Mouse (Mus musculus) inflammation-experienced regulatory T-cells, adult 6 months (primary cell): ENCODE measurements at regions not wholly inside any gene's neighbourhood (a gene's known extent, or its start where the extent isn't known, plus 50 kb on each side); places are given as distances from the start of the nearest gene placed in this dataset.
"Not testable (repeated sequence)": the region's sequence is repeated elsewhere in the genome, so short reads cannot be mapped to it uniquely, and the experiment has no call there.

ENCODE experiments used
- ATAC-seq: one replicate; pipeline ENCODE4 v1.8.0; 2017

DNA sequence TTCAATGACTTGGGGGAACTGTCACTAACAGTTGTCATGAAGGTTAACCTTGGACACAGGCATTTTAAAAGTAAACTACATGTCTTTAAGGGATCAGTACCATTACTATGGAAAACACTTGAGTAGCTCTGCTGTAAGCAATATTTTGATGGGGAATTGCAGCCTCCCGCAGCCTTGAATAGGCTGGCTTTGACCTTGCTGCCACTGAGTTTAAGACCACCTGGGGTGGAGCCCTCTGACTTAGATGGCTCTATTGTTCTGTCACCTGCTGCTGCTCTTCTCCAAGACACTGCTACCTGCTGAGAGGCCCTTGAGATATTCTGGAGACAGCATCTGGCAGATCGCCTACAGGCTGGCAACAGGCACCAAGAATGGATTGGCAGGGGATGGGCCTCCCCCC, 62.1 kb upstream of the Tars start:
- not testable (repeated sequence) for ATAC-seq

DNA sequence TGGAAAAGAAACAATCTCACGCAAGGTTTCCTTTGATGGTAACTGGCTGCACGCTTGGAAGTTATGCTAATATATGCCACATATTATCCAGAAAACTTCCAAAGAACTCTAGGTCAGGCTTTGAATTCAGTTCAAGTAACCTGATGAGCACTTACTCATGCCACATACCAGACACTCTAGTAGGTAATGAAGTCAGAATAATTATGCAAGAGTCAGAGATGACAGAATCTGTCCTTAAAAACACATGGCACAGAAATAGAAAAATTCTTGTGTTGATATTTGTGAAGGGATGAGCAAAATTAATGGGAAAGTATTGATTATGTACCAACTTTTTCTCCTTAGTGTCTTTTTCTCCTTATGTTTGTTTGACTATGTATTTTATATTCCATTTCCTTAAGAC, 59.8 kb upstream of the Tars start:
- ATAC-seq: no peak

DNA sequence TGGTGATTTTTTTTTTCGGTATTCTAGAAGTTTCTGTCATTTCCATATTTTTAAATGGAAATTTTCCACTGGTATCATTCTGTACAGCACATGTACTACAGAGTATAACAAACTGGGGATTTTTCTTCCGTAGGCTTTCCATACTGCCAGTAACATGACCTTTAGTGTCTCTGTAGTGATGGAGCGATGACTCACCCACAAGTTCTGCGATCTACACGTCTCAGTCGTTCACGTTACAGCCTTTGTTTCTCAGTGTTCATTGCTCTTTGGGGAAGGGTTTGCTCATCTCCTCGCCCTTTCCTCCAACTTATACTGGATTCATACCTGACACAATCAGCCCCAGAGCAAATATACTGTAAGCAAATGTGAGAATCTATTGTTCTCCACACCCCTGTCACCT, 57.8 kb upstream of the Tars start:
- ATAC-seq: peak; percentile 67

DNA sequence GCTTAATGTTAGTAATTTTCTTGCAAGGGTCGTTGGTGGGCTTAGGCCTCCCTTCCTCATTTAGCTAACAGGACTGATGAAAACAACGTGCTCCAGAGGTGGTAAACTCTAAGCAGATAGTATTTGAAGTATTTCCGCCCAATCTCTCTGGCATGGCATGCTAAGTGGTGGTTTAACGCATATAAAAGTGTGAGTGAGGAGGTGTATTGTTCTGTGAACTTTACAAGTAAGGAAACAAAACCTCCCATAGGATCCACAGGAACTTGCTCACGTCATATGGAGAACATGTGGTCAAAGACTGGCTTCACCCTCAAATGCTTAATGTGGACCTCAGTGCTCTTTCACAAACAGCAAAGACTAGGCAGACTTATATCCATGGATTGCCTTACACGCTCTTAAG, 56.5 kb upstream of the Tars start:
- no peak for ATAC-seq

DNA sequence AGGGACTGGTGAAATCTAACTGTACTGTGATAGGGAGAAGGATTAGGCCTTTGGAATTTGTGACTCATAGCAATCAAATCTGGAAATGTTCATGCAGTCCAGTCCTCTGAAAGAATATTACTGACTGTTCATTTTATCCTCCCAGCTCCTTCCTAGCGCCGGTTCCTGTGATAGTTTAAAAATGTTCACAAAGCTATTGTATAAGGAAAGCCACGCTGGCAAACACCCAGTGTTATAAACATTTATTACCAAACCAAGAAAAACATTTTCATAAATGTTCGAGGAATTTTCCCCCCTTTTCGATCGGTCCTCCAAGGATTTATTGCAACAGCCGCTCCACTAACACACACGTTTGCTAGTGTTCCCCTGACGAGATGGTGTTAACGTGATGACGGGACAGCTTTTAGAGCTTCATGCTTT, 55.9 kb upstream of the Tars start:
- no peak for ATAC-seq

DNA sequence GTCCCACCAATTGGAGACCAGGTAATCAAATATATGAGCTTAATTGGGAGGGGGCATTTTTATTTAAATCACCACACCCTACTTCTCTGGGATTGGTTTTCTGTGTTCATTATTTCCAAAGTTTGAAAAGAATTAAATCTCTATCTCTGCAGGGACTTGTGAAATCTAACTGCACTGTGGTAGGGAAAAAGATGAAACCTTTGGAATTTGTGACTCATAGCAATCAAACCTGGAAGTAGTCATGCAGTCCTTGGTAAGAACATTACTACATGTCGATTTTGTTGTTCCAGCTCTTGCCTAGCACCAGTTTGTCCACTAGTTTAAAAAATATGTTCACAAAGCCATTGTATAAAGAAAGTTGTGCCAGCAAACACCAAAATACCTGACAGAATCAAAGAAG, 54.5 kb upstream of the Tars start:
- no peak for ATAC-seq

DNA sequence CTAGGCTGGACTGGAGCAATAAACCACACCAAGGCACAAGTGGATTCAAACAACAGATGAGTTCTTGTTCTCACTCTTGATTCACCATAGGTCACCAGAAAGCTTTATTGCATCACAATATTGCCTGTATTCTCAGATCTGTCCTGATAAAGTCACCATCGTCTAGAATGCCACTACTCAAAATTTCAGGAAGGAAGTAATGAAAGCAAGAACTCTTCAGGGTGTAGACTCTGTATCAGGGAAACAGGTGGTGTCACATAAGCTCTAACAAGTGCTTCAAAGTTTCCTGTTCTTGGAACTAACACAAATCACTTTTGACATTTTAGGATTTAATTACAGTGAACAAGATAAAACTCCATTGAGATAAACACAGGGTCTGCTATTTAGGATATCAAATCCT, 52.2 kb upstream of the Tars start:
- ATAC-seq: no peak
